Mouse (Mus musculus): ENCODE data around the gene Olfr315. TPM values are rescaled to one million over a fixed set of nuclear protein-coding genes. Genes with fewer than 3 reads are reported as not detected.

Gene Olfr315
- polyA plus RNA-seq, 1 experiment from 2014 or later, result not detected

Other genes starting within 250 kb of the Olfr315 start
- not detected in 2 replicates for gene Olfr330, start 238.4 kb upstream of the Olfr315 start, polyA plus RNA-seq (2016; fragmentation: Nextera tagmentation; extraction: Ambion mirVana)
- gene Olfr329-ps, start 226.8 kb upstream of the Olfr315 start, polyA plus RNA-seq (2016; fragmentation: Nextera tagmentation; extraction: Ambion mirVana), result not detected in 2 replicates
- gene Olfr328, start 217.6 kb upstream of the Olfr315 start, polyA plus RNA-seq (2016; fragmentation: Nextera tagmentation; extraction: Ambion mirVana), result not detected in 2 replicates
- not detected in 2 replicates for gene Olfr224, start 202.6 kb upstream of the Olfr315 start, polyA plus RNA-seq (2016; fragmentation: Nextera tagmentation; extraction: Ambion mirVana)
- gene Olfr325, start 195.5 kb upstream of the Olfr315 start, polyA plus RNA-seq (2016; fragmentation: Nextera tagmentation; extraction: Ambion mirVana), result not detected in 2 replicates
- not detected in 2 replicates for gene Olfr324, start 178.1 kb upstream of the Olfr315 start, polyA plus RNA-seq (2016; fragmentation: Nextera tagmentation; extraction: Ambion mirVana)
- gene 2210407C18Rik, start 157.1 kb upstream of the Olfr315 start, polyA plus RNA-seq (2016; fragmentation: Nextera tagmentation; extraction: Ambion mirVana), result not detected in 2 replicates
- gene Olfr323, start 142.7 kb upstream of the Olfr315 start, polyA plus RNA-seq (2016; fragmentation: Nextera tagmentation; extraction: Ambion mirVana), result not detected in 2 replicates
- gene Trim58, start 132.7 kb upstream of the Olfr315 start, polyA plus RNA-seq (2016; fragmentation: Nextera tagmentation; extraction: Ambion mirVana), result 0.33 and 0.35 TPM in 2 replicates
- gene Olfr322, start 114.4 kb upstream of the Olfr315 start, polyA plus RNA-seq (2016; fragmentation: Nextera tagmentation; extraction: Ambion mirVana), result not detected in 2 replicates
- gene Olfr320, start 92.1 kb upstream of the Olfr315 start, polyA plus RNA-seq (2016; fragmentation: Nextera tagmentation; extraction: Ambion mirVana), result not detected in 2 replicates
- not detected in 2 replicates for gene Olfr319, start 74.0 kb upstream of the Olfr315 start, polyA plus RNA-seq (2016; fragmentation: Nextera tagmentation; extraction: Ambion mirVana)
- not detected in 2 replicates for gene Olfr318, start 49.2 kb upstream of the Olfr315 start, polyA plus RNA-seq (2016; fragmentation: Nextera tagmentation; extraction: Ambion mirVana)
- gene Olfr317, start 34.0 kb upstream of the Olfr315 start, polyA plus RNA-seq (2016; fragmentation: Nextera tagmentation; extraction: Ambion mirVana), result not detected in 2 replicates
- gene Olfr316, start 20.5 kb upstream of the Olfr315 start, polyA plus RNA-seq (2016; fragmentation: Nextera tagmentation; extraction: Ambion mirVana), result not detected in 2 replicates
- gene Olfr314, start 9.8 kb downstream of the Olfr315 start, polyA plus RNA-seq (2016; fragmentation: Nextera tagmentation; extraction: Ambion mirVana), result not detected in 2 replicates
- 1.0 and 1.9 TPM in 2 replicates for gene Fam183b, start 28.8 kb downstream of the Olfr315 start, polyA plus RNA-seq (2016; fragmentation: Nextera tagmentation; extraction: Ambion mirVana)
- gene Olfr313, start 41.8 kb downstream of the Olfr315 start, polyA plus RNA-seq (2016; fragmentation: Nextera tagmentation; extraction: Ambion mirVana), result not detected in 2 replicates
- gene Olfr312, start 56.0 kb downstream of the Olfr315 start, polyA plus RNA-seq (2016; fragmentation: Nextera tagmentation; extraction: Ambion mirVana), result not detected in 2 replicates
- not detected in 2 replicates for gene Olfr311, start 66.1 kb downstream of the Olfr315 start, polyA plus RNA-seq (2016; fragmentation: Nextera tagmentation; extraction: Ambion mirVana)
- 8.9 and 9.3 TPM in 2 replicates for gene Gm12258, start 74.0 kb downstream of the Olfr315 start, polyA plus RNA-seq (2016; fragmentation: Nextera tagmentation; extraction: Ambion mirVana)
- 9.3 and 9.4 TPM in 2 replicates for gene 2810021J22Rik, start 94.0 kb downstream of the Olfr315 start, polyA plus RNA-seq (2016; fragmentation: Nextera tagmentation; extraction: Ambion mirVana)
- 5.8 and 6.4 TPM in 2 replicates for gene Zfp39, start 131.0 kb downstream of the Olfr315 start, polyA plus RNA-seq (2016; fragmentation: Nextera tagmentation; extraction: Ambion mirVana)
- gene Btnl10, start 144.7 kb downstream of the Olfr315 start, polyA plus RNA-seq (2016; fragmentation: Nextera tagmentation; extraction: Ambion mirVana), result 0.05 TPM in 1 of 2 replicates, not detected in the other
- 265 and 273 TPM in 2 replicates for gene Rnf187, start 165.7 kb downstream of the Olfr315 start, polyA plus RNA-seq (2016; fragmentation: Nextera tagmentation; extraction: Ambion mirVana)
- gene Hist3h2ba, start 175.7 kb downstream of the Olfr315 start, polyA plus RNA-seq (2016; fragmentation: Nextera tagmentation; extraction: Ambion mirVana), result 22.7 and 36.5 TPM in 2 replicates
- 15.1 and 19.4 TPM in 2 replicates for gene Hist3h2a, start 181.5 kb downstream of the Olfr315 start, polyA plus RNA-seq (2016; fragmentation: Nextera tagmentation; extraction: Ambion mirVana)
- 0.19 and 0.31 TPM in 2 replicates for gene Trim17, start 181.5 kb downstream of the Olfr315 start, polyA plus RNA-seq (2016; fragmentation: Nextera tagmentation; extraction: Ambion mirVana)
- 18.5 and 19.6 TPM in 2 replicates for gene Trim11, start 204.9 kb downstream of the Olfr315 start, polyA plus RNA-seq (2016; fragmentation: Nextera tagmentation; extraction: Ambion mirVana)